Mouse (Mus musculus) embryo, embryonic 10 days (tissue): ENCODE results near the gene Zfp316.

Experiments used
- DNase-seq: peaks from one replicate; pipeline ENCODE4 v3.0.0-alpha.2; 2015; ENCODE audit warnings: low spot score

The Zfp316 gene

DNA sequence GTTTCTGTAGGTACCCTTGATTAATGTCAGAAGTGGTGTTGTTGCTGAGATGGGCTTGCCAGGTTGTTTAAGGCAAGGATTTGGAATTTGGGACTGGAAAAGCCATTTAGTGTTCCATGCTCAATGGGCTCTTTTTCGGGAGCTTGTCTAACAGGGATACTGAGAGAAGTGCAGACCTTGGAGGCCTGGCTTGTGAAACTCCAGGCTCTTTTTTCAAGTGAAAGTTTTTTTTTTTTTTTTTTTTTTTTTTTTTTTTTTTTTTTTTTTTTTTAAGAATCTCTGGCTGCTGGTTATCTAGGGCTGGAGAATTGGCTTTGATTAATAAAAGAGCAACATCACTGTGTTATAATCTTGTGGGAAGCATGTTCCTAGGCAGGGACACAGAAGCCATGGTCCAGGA is 47.5 kb downstream of the Zfp316 start:
- no peak for DNase-seq

DNA sequence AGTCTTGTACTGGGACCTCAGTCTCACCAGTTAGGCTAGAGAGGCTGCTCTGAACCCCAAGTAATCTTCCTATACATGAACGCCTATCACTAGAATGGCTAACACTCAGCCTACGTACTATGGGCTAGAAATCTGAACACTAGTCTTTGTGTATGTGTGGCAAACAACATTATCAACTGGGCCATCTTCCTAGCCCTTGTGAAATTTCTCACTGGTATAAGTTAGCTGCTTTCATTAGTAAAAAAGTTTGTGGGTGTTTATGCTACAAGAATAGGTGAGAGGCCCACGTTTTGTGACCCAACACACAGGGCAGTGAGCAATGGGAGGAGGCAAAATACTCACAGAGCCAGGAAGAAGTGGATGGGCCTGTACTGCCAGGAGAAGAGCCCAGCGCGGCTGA is 48.8 kb downstream of the Zfp316 start:
- no peak for DNase-seq

DNA sequence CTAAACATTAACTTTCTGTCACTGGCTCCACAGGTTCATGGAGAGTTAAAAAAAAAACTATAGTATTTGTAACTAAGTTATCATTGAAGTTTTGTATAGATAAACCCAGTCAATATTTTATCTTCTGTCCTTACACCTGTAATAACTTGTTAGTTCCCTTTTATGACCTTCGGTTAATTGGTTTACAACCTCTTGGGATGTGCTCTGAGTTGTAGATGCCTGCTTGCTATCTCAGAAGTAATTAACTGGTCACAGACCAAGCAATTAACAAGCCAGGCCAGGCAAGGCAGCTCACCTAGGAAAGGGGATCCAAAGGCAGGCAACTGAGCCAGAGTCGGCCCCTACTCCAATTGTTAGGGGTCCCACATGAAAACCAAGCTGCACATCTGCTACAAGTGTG is 56.0 kb downstream of the Zfp316 start:
- DNase-seq = no peak

DNA sequence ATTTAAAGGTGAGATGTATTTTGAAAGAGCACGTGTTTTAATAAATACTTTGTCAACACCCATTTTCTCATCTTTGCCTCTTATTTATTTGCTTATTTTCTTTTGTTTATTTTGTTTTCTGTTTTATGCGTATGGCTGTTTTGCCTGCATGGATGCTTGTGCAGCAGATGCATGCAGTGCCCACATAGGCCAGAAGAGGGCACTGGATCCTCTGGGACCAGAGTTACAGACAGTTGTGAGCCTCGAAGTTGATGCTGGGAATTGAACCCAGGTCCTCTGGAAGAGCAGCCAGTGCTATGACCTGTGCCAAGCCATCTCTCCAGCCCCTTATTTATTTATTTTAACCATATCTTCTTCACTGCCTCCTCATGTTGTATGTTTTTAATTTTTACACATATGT is 64.8 kb downstream of the Zfp316 start:
- DNase-seq = no peak
